ENCODE assay signal across 8 mouse cellular contexts in the genomic region with DNA sequence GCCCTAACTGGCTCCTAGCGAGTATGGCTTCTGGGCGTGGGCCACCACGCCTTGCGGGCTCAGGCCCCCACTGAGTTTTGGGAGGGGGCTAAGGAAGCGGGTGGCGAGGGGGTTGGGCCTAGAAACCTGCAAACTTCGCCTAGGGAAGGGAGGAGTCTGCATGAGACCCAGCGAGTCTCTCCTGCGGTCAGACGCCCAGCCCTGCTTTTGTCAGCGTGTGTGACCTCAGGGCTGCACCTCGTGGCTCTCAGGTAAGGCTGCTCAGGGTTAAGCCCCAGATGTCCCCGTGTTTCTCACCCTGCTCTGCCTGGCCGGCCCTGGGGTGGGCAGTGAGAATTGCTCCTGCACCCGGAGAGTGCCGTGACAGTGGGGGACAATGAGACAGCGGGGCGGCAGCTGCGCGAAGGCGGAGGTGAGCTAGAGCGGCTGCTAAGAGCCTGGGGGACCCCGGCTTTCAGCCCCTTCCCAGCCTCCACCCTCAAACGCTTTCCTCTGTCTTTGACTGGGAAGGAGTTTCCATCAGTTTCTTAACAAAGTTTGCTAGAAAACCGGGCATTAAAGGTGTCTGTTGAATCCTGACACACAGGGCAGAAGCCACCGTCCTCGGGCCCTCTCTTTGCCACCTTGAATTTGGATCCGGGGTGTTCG. TPM values are rescaled to one million over a fixed set of nuclear protein-coding genes. Genes with fewer than 3 reads are reported as not detected.
A peak's percentile ranks its signal among the peaks of the same experiment; 100 is the strongest.
DNase-seq lines count a peak whose midpoint lies in the region; ATAC-seq and TF ChIP-seq lines count a peak whose summit lies in the region.

A gene (plus strand): TSS at position 145 of the 648 bp plus-strand sequence.

- H3K4me1 ChIP-seq in lung, embryonic 14.5 days (ENCODE audit: insufficient read depth), result no peaks in the 10 kb centered on the region
- peaks cover 20% of the 10 kb centered on the region for H3K4me1 ChIP-seq in forebrain, embryonic 15.5 days
- H3K4me1 ChIP-seq in liver, embryonic 14.5 days (replicated peaks; ENCODE audit: control insufficient read depth in 2 of 2, insufficient read depth in 2 of 2, low read length in 1 of 2), result peaks cover 0 to 3% of the 10 kb centered on the region in 2 experiments; a peak in 1 of 4 replicates
- H3K4me1 ChIP-seq in stomach, postnatal 0 days (replicated peaks; ENCODE audit: control insufficient read depth, insufficient read depth), result no peaks in the 10 kb centered on the region

- peak; percentile 40; the same call in 1 of the 2 replicates for ATAC-seq in lung, embryonic 14.5 days (ENCODE audit: insufficient read depth)
- ATAC-seq in forebrain, embryonic 15.5 days (replicated peaks), result peak; percentile 39; the same call in 1 of the 2 replicates
- ATAC-seq in liver, embryonic 14.5 days (ENCODE audit: insufficient read depth), result no peak
- ATAC-seq in stomach, postnatal 0 days (ENCODE audit: low FRiP score, low TSS enrichment), result no peak; the same call in 1 of the 2 replicates
- no peak for ATAC-seq in activated CD4-positive, CD25-positive, alpha-beta regulatory T cell, adult 4 months

- TF ChIP-seq EP300 in liver, embryonic 14.5 days (IDR thresholded peaks at IDR 0.05; ENCODE audit: low read depth), result no peak
- no peak for TF ChIP-seq EP300 in stomach, postnatal 0 days (optimal IDR thresholded peaks at IDR 0.05)

- H3K27me3 ChIP-seq in lung, embryonic 14.5 days (ENCODE audit: insufficient read depth, low read length), result peaks cover 10% of the 10 kb centered on the region
- H3K27me3 ChIP-seq in forebrain, embryonic 15.5 days, result peaks cover 29% of the 10 kb centered on the region
- peaks cover 28% of the 10 kb centered on the region for H3K27me3 ChIP-seq in liver, embryonic 14.5 days (ENCODE audit: control insufficient read depth, insufficient read depth, low read length)
- H3K27me3 ChIP-seq in stomach, postnatal 0 days (ENCODE audit: control insufficient read depth, insufficient read depth, low read length), result no peaks in the 10 kb centered on the region

- TF ChIP-seq CTCF in lung, embryonic 14.5 days (IDR thresholded peaks at IDR 0.05; ENCODE audit: low read depth), result no peak
- no peak for TF ChIP-seq CTCF in liver, embryonic 14.5 days (IDR thresholded peaks at IDR 0.05; ENCODE audit: low read depth)
- TF ChIP-seq CTCF in stomach, postnatal 0 days (IDR thresholded peaks at IDR 0.05; ENCODE audit: low read depth), result no peak

- DNase-seq in lung, embryonic 14.5 days, result peak; percentile 9
- DNase-seq in lung, postnatal 4 days, result no peak
- no peak for DNase-seq in liver, embryonic 14.5 days (ENCODE audit: low read depth in 3 of 3, low spot score in 3 of 3)
- peak; percentile 23 for DNase-seq in stomach, postnatal 0 days (ENCODE audit: low spot score)
- DNase-seq in adrenal gland, adult 2 months, result no peak
- DNase-seq in ovary, postnatal 14 days (ENCODE audit: low spot score), result no peak

- WGBS in lung, embryonic 14.5 days, result 5% methylated on average over 29 of the region's 29 CpGs
- 6% methylated on average over 29 of the region's 29 CpGs for WGBS in forebrain, embryonic 15.5 days
- 3% methylated on average over 29 of the region's 29 CpGs for WGBS in liver, embryonic 14.5 days (ENCODE audit: insufficient replicate concordance)
- WGBS in stomach, postnatal 0 days, result 24% methylated on average over 29 of the region's 29 CpGs

- peak within 1 kb of the TSS; percentile 56 for H3K4me2 ChIP-seq in lung, embryonic 14.5 days
- peak within 1 kb of the TSS; percentile 39 for H3K4me2 ChIP-seq in forebrain, embryonic 15.5 days (replicated peaks)
- peak within 1 kb of the TSS; percentile 41 for H3K4me2 ChIP-seq in liver, embryonic 14.5 days (ENCODE audit: low read depth)
- H3K4me2 ChIP-seq in stomach, postnatal 0 days (replicated peaks; ENCODE audit: low read depth), result peak within 1 kb of the TSS; percentile 47

- no peak within 1 kb of the TSS for H3K27ac ChIP-seq in lung, embryonic 14.5 days (ENCODE audit: low read depth)
- no peak within 1 kb of the TSS for H3K27ac ChIP-seq in forebrain, embryonic 15.5 days (replicated peaks)
- no peak within 1 kb of the TSS for H3K27ac ChIP-seq in liver, embryonic 14.5 days
- no peak within 1 kb of the TSS for H3K27ac ChIP-seq in stomach, postnatal 0 days (replicated peaks)

- H3K9ac ChIP-seq in lung, embryonic 14.5 days, result peak within 1 kb of the TSS; percentile 24
- H3K9ac ChIP-seq in forebrain, embryonic 15.5 days (replicated peaks), result no peak within 1 kb of the TSS
- no peak within 1 kb of the TSS for H3K9ac ChIP-seq in liver, embryonic 14.5 days (replicated peaks)
- no peak within 1 kb of the TSS for H3K9ac ChIP-seq in stomach, postnatal 0 days (ENCODE audit: low read length)

- H3K9me3 ChIP-seq in lung, embryonic 14.5 days (ENCODE audit: low read depth, low read length), result no peaks in the 10 kb centered on the region
- no peaks in the 10 kb centered on the region for H3K9me3 ChIP-seq in forebrain, embryonic 15.5 days
- no peaks in the 10 kb centered on the region for H3K9me3 ChIP-seq in liver, embryonic 14.5 days (ENCODE audit: control insufficient read depth, low read length)
- no peaks in the 10 kb centered on the region for H3K9me3 ChIP-seq in stomach, postnatal 0 days (ENCODE audit: control insufficient read depth, low read length)

- no peaks in the 10 kb centered on the region for H3K36me3 ChIP-seq in lung, embryonic 14.5 days (ENCODE audit: insufficient read depth)
- H3K36me3 ChIP-seq in forebrain, embryonic 15.5 days, result no peaks in the 10 kb centered on the region
- H3K36me3 ChIP-seq in liver, embryonic 14.5 days (replicated peaks; ENCODE audit: control insufficient read depth, insufficient read depth, low read depth), result no peaks in the 10 kb centered on the region
- no peaks in the 10 kb centered on the region for H3K36me3 ChIP-seq in stomach, postnatal 0 days (ENCODE audit: control insufficient read depth, insufficient read depth, low read length)

- H3K4me3 ChIP-seq in lung, embryonic 14.5 days (ENCODE audit: low read depth, low read length), result peak within 1 kb of the TSS; percentile 23
- H3K4me3 ChIP-seq in forebrain, embryonic 15.5 days, result peak within 1 kb of the TSS; percentile 25
- no peak within 1 kb of the TSS for H3K4me3 ChIP-seq in liver, embryonic 14.5 days (ENCODE audit: insufficient read depth in 1 of 2, low read depth in 2 of 2, low read length in 2 of 2)
- peak within 1 kb of the TSS; percentile 15; the same call in 1 of the 2 replicates for H3K4me3 ChIP-seq in stomach, postnatal 0 days (ENCODE audit: low read depth, low read length)

RNA-seq across cellular contexts. Expression of the gene that starts here (rescaled TPM):
- 0.16 and 0.31 TPM in 2 replicates for polyA plus RNA-seq in lung, embryonic 14.5 days (2014; fragmentation: Nextera tagmentation; extraction: Ambion mirVana)
- polyA plus RNA-seq in forebrain, embryonic 15.5 days (2015; fragmentation: Nextera tagmentation; extraction: Ambion mirVana), result not detected in 2 replicates
- not detected in 2 replicates for polyA plus RNA-seq in liver, embryonic 14.5 days (2012; rRNA removed)
- not detected in 2 replicates for polyA plus RNA-seq in liver, embryonic 14.5 days (2014; fragmentation: Nextera tagmentation; extraction: Ambion mirVana)
- polyA plus RNA-seq in stomach, postnatal 0 days (2015; fragmentation: Nextera tagmentation; extraction: Ambion mirVana), result 0.10 TPM in 1 of 2 replicates, not detected in the other
- not detected for total RNA-seq in adrenal gland, adult 2 months (2021)
- polyA plus RNA-seq in adrenal gland, adult 2 months (2012; rRNA removed), result not detected in 2 replicates
- not detected for polyA plus RNA-seq in activated CD4-positive, CD25-positive, alpha-beta regulatory T cell, adult 4 months (2017; shearing (Covaris generic))

Comparison
In these comparisons a context has a peak if more than half of its experiments do, and no peak if none do; other contexts are left out.
1. Peak in DNase-seq, ATAC-seq, H3K4me3 ChIP-seq, H3K9ac ChIP-seq and H3K4me2 ChIP-seq in lung, embryonic 14.5 days; RNA of the gene not detected or under 1 TPM.
2. Peak in ATAC-seq, H3K4me3 ChIP-seq and H3K4me2 ChIP-seq in forebrain, embryonic 15.5 days; RNA of the gene not detected or under 1 TPM.
3. Peak in DNase-seq, H3K4me3 ChIP-seq and H3K4me2 ChIP-seq in stomach, postnatal 0 days; RNA of the gene not detected or under 1 TPM.